Mouse (Mus musculus) MEL (cell line): ENCODE data around the gene Sh2d6.

Experiments used
- CTCF ChIP-seq, 3 experiments: IDR thresholded peaks in 2 of 3; conservative IDR thresholded peaks in 1 of 3; 2 replicates each; pipeline ENCODE4 v1.5.1; 2011 to 2012; ENCODE audit warnings: low read length in 3 of 3, low read depth in 2 of 3, mild to moderate bottlenecking in 2 of 3, improper control_type of control experiment in 1 of 3, inconsistent platforms in 1 of 3, mixed read lengths in 1 of 3, moderate library complexity in 1 of 3; ENCODE audit not compliant: control insufficient read depth in 1 of 3, insufficient read depth in 1 of 3, poor library complexity in 1 of 3, severe bottlenecking in 1 of 3
- EP300 ChIP-seq, 2 experiments: IDR thresholded peaks; 2 replicates each; pipeline ENCODE4 v1.6.1; 2011; ENCODE audit warnings: improper control_type of control experiment in 2 of 2, low read length in 2 of 2, low read depth in 1 of 2, mild to moderate bottlenecking in 1 of 2
- ETS1 ChIP-seq: IDR thresholded peaks from 2 replicates; pipeline ENCODE4 v1.6.1; 2012; ENCODE audit warnings: low read depth, mild to moderate bottlenecking, inconsistent platforms, low read length, improper control_type of control experiment, moderate library complexity
- GATA1 ChIP-seq: IDR thresholded peaks from 2 replicates; pipeline ENCODE4 v1.6.1; 2011; ENCODE audit warnings: low read depth, low read length, improper control_type of control experiment
- MAX ChIP-seq: IDR thresholded peaks from 2 replicates; pipeline ENCODE4 v1.6.1; 2011; ENCODE audit warnings: low read length, improper control_type of control experiment
- MEF2A ChIP-seq: IDR thresholded peaks from 2 replicates; pipeline ENCODE4 v1.6.1; 2014; ENCODE audit warnings: low read depth, mild to moderate bottlenecking, inconsistent platforms, low read length, improper control_type of control experiment; ENCODE audit not compliant: poor library complexity, insufficient replicate concordance, severe bottlenecking; ENCODE audit errors: extremely low read depth
- POLR2A ChIP-seq, 2 experiments: IDR thresholded peaks; 2 replicates each; pipeline ENCODE4 v1.6.1; 2011 to 2012; ENCODE audit warnings: low read length in 2 of 2, mild to moderate bottlenecking in 2 of 2, control low read depth in 1 of 2, improper control_type of control experiment in 1 of 2, low read depth in 1 of 2, moderate library complexity in 1 of 2; ENCODE audit not compliant: control insufficient read depth in 1 of 2, insufficient read depth in 1 of 2, poor library complexity in 1 of 2
- TBP ChIP-seq: IDR thresholded peaks from 2 replicates; pipeline ENCODE4 v1.8.0; 2011; ENCODE audit warnings: low read depth, low read length, improper control_type of control experiment
- TCF12 ChIP-seq: IDR thresholded peaks from 2 replicates; pipeline ENCODE4 v1.6.1; 2014; ENCODE audit warnings: low read depth, mild to moderate bottlenecking, inconsistent platforms, low read length, improper control_type of control experiment, moderate library complexity
- UBTF ChIP-seq: IDR thresholded peaks from 2 replicates; pipeline ENCODE4 v1.6.1; 2012; ENCODE audit warnings: low read depth, mild to moderate bottlenecking, inconsistent platforms, low read length, improper control_type of control experiment, moderate library complexity, borderline replicate concordance; ENCODE audit not compliant: insufficient read depth
- USF2 ChIP-seq, 2 experiments: IDR thresholded peaks; 2 replicates each; pipeline ENCODE4 v1.6.1; 2011 to 2012; ENCODE audit warnings: improper control_type of control experiment in 2 of 2, low read length in 2 of 2, borderline replicate concordance in 1 of 2, inconsistent platforms in 1 of 2, low read depth in 1 of 2, mild to moderate bottlenecking in 1 of 2; ENCODE audit not compliant: insufficient read depth in 1 of 2
- ZC3H11A ChIP-seq: IDR thresholded peaks from 2 replicates; pipeline ENCODE4 v1.6.1; 2012; ENCODE audit warnings: low read depth, mild to moderate bottlenecking, inconsistent platforms, low read length, improper control_type of control experiment
- ZKSCAN1 ChIP-seq: IDR thresholded peaks from 2 replicates; pipeline ENCODE4 v1.6.1; 2012; ENCODE audit warnings: low read depth, mild to moderate bottlenecking, inconsistent platforms, low read length, improper control_type of control experiment, moderate library complexity
- ZNF384 ChIP-seq: IDR thresholded peaks from 2 replicates; pipeline ENCODE4 v1.6.1; 2012; ENCODE audit warnings: low read depth, mild to moderate bottlenecking, inconsistent platforms, low read length, improper control_type of control experiment

DNA sequence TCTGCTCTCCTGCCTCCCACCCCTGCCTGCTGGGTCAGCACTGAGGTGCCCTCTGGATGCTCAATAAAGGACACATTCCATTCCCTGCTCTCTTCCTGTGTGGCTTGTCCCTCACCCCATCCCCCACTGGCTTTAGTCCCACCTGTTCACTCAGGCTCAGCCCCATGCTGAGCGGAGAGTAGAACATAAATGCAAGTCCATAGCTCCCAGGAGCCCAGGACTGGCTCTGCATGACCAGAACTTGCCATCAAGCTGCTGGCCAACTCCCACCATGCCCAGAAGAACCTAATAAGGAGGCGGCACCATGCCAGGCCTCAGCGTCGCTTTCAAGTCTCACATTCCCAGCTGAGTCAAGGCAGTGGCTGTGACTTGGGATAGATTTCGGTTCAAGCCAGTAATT is 41.4 kb upstream of the Sh2d6 start:
- no peak for TF ChIP-seq CTCF (IDR thresholded peaks at IDR 0.05 in 2 of 3, conservative IDR thresholded peaks at IDR 0.05 in 1 of 3; ENCODE audit: control insufficient read depth in 1 of 3, insufficient read depth in 1 of 3, low read depth in 2 of 3, low read length in 3 of 3, poor library complexity in 1 of 3, severe bottlenecking in 1 of 3)
- no peak for TF ChIP-seq MAX
- no peak for TF ChIP-seq ZKSCAN1
- TF ChIP-seq POLR2A (IDR thresholded peaks at IDR 0.05; ENCODE audit: control insufficient read depth in 1 of 2, insufficient read depth in 1 of 2, low read depth in 1 of 2, low read length in 2 of 2, poor library complexity in 1 of 2): no peak
- TF ChIP-seq EP300 (IDR thresholded peaks at IDR 0.05; ENCODE audit: low read depth in 1 of 2, low read length in 2 of 2): no peak
- TF ChIP-seq ZNF384: no peak
- no peak for TF ChIP-seq USF2 (IDR thresholded peaks at IDR 0.05; ENCODE audit: borderline replicate concordance in 1 of 2, insufficient read depth in 1 of 2, low read depth in 1 of 2, low read length in 2 of 2)
- no peak for TF ChIP-seq MEF2A
- TF ChIP-seq UBTF: no peak
- TF ChIP-seq ETS1: no peak
- TF ChIP-seq TCF12: no peak
- TF ChIP-seq GATA1: no peak
- TF ChIP-seq ZC3H11A: no peak
- TF ChIP-seq TBP: no peak
